Mouse (Mus musculus) bone marrow, adult 2 months (tissue): ENCODE data around the gene S1pr1.

Experiments used
- CTCF ChIP-seq: fragments of 200-500 bp; IDR thresholded peaks from 2 replicates; pipeline ENCODE4 v1.5.1; 2011; ENCODE audit warnings: low read length, control low read depth; ENCODE audit not compliant: control insufficient read depth, insufficient read depth
- POLR2A ChIP-seq: fragments of 200-500 bp; IDR thresholded peaks from 2 replicates; pipeline ENCODE4 v1.6.1; 2011; ENCODE audit warnings: low read depth, mild to moderate bottlenecking, control low read depth, low read length, borderline replicate concordance; ENCODE audit not compliant: control insufficient read depth

DNA sequence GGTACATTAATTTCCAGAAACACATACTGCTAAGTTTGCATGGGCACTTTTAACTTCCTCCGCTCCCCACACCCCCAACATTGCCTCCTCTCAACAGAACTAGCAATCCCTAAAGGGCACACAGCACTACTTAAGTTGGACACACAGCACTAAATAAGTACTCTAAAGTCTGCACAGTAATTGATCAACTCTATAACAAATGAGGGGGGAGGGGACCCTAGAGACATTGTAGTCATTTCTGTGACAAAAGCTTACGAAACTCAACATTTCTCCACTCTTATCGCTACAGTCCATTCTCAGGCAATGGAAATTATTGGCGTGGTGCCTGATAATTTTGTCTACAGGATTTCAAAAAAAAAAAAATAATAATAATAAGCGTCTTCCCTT, 830 bp downstream of the S1pr1 start:
- TF ChIP-seq POLR2A (no peak), CTCF (no peak)
